Mouse (Mus musculus) hindbrain, embryonic 10.5 days (tissue): ENCODE measurements around the gene Mylk3. TPM values are rescaled to one million over a fixed set of nuclear protein-coding genes. Genes with fewer than 3 reads are reported as not detected.

Experiments used
- DNase-seq: peaks from one replicate; pipeline ENCODE4 v3.0.0-alpha.2; 2017; ENCODE audit warnings: low spot score
- H3K27ac ChIP-seq: fragments of 300-500 bp; sonication (generic); 2 replicates; pipeline ENCODE4 v1.5.1; 2016; ENCODE audit warnings: mild to moderate bottlenecking, moderate library complexity
- H3K27me3 ChIP-seq: fragments of 300-500 bp; sonication (generic); 2 replicates; pipeline ENCODE4 v1.6.1; 2016; ENCODE audit warnings: mild to moderate bottlenecking; ENCODE audit not compliant: poor library complexity, insufficient read depth, severe bottlenecking
- H3K36me3 ChIP-seq: fragments of 300-500 bp; sonication (generic); 2 replicates; pipeline ENCODE4 v1.6.1; 2016; ENCODE audit warnings: mild to moderate bottlenecking, moderate library complexity
- H3K4me1 ChIP-seq: fragments of 300-500 bp; sonication (generic); replicated peaks from 2 replicates; pipeline ENCODE4 v1.6.1; 2016; ENCODE audit warnings: mild to moderate bottlenecking
- H3K4me3 ChIP-seq: fragments of 300-500 bp; sonication (generic); 2 replicates; pipeline ENCODE4 v1.5.1; 2016; ENCODE audit warnings: mild to moderate bottlenecking, moderate library complexity
- H3K9me3 ChIP-seq: fragments of 300-500 bp; sonication (generic); 2 replicates; pipeline ENCODE4 v1.6.1; 2016; ENCODE audit warnings: mild to moderate bottlenecking, moderate library complexity
- WGBS: fragments of 180-500 bp; shearing (Covaris S2); methylation state at CpG from one replicate; pipeline ENCODE4 v1.1.7; 2016; 5-methylcytosine and 5-hydroxymethylcytosine counted together
- polyA plus RNA-seq: library from polyadenylated mRNA; unstranded; fragments of >200 nt; fragmentation: Nextera tagmentation; extraction: Ambion mirVana; gene quantifications from 2 replicates; pipeline ENCODE4 v1.2.1, GENCODE M21; 2016

The Mylk3 gene
- polyA plus RNA-seq, 1 experiment from 2014 or later = 1.2 TPM

GRCm38 (mm10) chr8:85379142-85379781 lies 6.9 kb downstream of the Mylk3 start:
- Histone ChIP-seq H3K27me3 (no peaks in the 10 kb centered on the region), H3K36me3 (no peaks in the 10 kb centered on the region), H3K4me3 (no peak overlapping the region), H3K4me1 (peaks cover 18% of the 10 kb centered on the region; the same call in 1 of the 2 replicates), H3K27ac (no peak overlapping the region), H3K9me3 (no peaks in the 10 kb centered on the region)
- 30% methylated on average over 2 of the region's 2 CpGs for WGBS
- DNase-seq = peak; percentile 6

GRCm38 (mm10) chr8:85376516-85376915 lies 9.6 kb downstream of the Mylk3 start:
- no peak for DNase-seq
- H3K27me3 ChIP-seq = no peaks in the 10 kb centered on the region
- H3K36me3 ChIP-seq = no peaks in the 10 kb centered on the region
- no peak overlapping the region for H3K27ac ChIP-seq
- peaks cover 18% of the 10 kb centered on the region; the same call in 1 of the 2 replicates for H3K4me1 ChIP-seq
- 68% methylated on average over 3 of the region's 3 CpGs for WGBS
- no peak overlapping the region for H3K4me3 ChIP-seq
- no peaks in the 10 kb centered on the region for H3K9me3 ChIP-seq

GRCm38 (mm10) chr8:85374286-85374685 lies 11.9 kb downstream of the Mylk3 start:
- Histone ChIP-seq H3K9me3 (no peaks in the 10 kb centered on the region), H3K27ac (no peak overlapping the region), H3K27me3 (no peaks in the 10 kb centered on the region), H3K4me1 (peaks cover 4% of the 10 kb centered on the region; the same call in 1 of the 2 replicates), H3K4me3 (no peak overlapping the region), H3K36me3 (no peaks in the 10 kb centered on the region)
- no peak for DNase-seq
- WGBS = 66% methylated on average over 4 of the region's 4 CpGs

GRCm38 (mm10) chr8:85373435-85374039 lies 12.6 kb downstream of the Mylk3 start:
- H3K27ac ChIP-seq = no peak overlapping the region
- no peaks in the 10 kb centered on the region for H3K36me3 ChIP-seq
- H3K27me3 ChIP-seq = no peaks in the 10 kb centered on the region
- H3K9me3 ChIP-seq = no peaks in the 10 kb centered on the region
- WGBS = 79% methylated on average over 5 of the region's 5 CpGs
- H3K4me1 ChIP-seq = no peaks in the 10 kb centered on the region
- DNase-seq = no peak
- H3K4me3 ChIP-seq = no peak overlapping the region

GRCm38 (mm10) chr8:85372465-85372839 lies 13.7 kb downstream of the Mylk3 start:
- DNase-seq = no peak
- WGBS = 90% methylated on average over 1 of the region's 1 CpGs

GRCm38 (mm10) chr8:85371736-85372464 lies 14.2 kb downstream of the Mylk3 start:
- WGBS = 78% methylated on average over 5 of the region's 5 CpGs
- Histone ChIP-seq H3K27ac (no peak overlapping the region), H3K4me3 (no peak overlapping the region), H3K27me3 (no peaks in the 10 kb centered on the region), H3K4me1 (no peaks in the 10 kb centered on the region), H3K9me3 (no peaks in the 10 kb centered on the region), H3K36me3 (no peaks in the 10 kb centered on the region)
- DNase-seq = no peak

More at GRCm38 (mm10) chr8:85372465-85372839, 13.7 kb downstream of the Mylk3 start:
- Histone ChIP-seq H3K4me3 (no peak overlapping the region), H3K27me3 (no peaks in the 10 kb centered on the region), H3K4me1 (no peaks in the 10 kb centered on the region), H3K9me3 (no peaks in the 10 kb centered on the region), H3K27ac (no peak overlapping the region), H3K36me3 (no peaks in the 10 kb centered on the region)

- peaks cover 11% of the 10 kb centered on the region for H3K4me1 ChIP-seq
- H3K9me3 ChIP-seq = no peaks in the 10 kb centered on the region
- DNase-seq = peak; percentile 23
- H3K4me3 ChIP-seq = no peak overlapping the region
- whole genome bisulfite sequencing = 51% methylated on average over 6 of the region's 6 CpGs
- H3K27ac ChIP-seq = peak overlapping the region; percentile 77
- no peaks in the 10 kb centered on the region for H3K36me3 ChIP-seq
- no peaks in the 10 kb centered on the region for H3K27me3 ChIP-seq
Measured at GRCm38 (mm10) chr8:85365176-85365575, 21.0 kb downstream of the Mylk3 start.

- 86% methylated on average over 11 of the region's 11 CpGs for WGBS
- Histone ChIP-seq H3K36me3 (no peaks in the 10 kb centered on the region), H3K27ac (peak overlapping the region; percentile 77), H3K9me3 (no peaks in the 10 kb centered on the region), H3K4me3 (no peak overlapping the region), H3K27me3 (no peaks in the 10 kb centered on the region), H3K4me1 (peaks cover 11% of the 10 kb centered on the region)
- DNase-seq = no peak
Measured at GRCm38 (mm10) chr8:85364628-85365027, 21.5 kb downstream of the Mylk3 start.

- Histone ChIP-seq H3K27me3 (no peaks in the 10 kb centered on the region), H3K27ac (no peak overlapping the region), H3K4me1 (peaks cover 11% of the 10 kb centered on the region), H3K9me3 (no peaks in the 10 kb centered on the region), H3K4me3 (no peak overlapping the region), H3K36me3 (no peaks in the 10 kb centered on the region)
- DNase-seq = no peak
- 84% methylated on average over 6 of the region's 6 CpGs for WGBS
Measured at GRCm38 (mm10) chr8:85363406-85363805, 22.7 kb downstream of the Mylk3 start.

GRCm38 (mm10) chr8:85362211-85362610 lies 23.9 kb downstream of the Mylk3 start:
- no peak for DNase-seq
- H3K27ac ChIP-seq = no peak overlapping the region
- WGBS = 79% methylated on average over 4 of the region's 4 CpGs

GRCm38 (mm10) chr8:85353287-85353686 lies 32.9 kb downstream of the Mylk3 start:
- no peak overlapping the region for H3K27ac ChIP-seq
- WGBS = 81% methylated on average over 4 of the region's 4 CpGs
- H3K9me3 ChIP-seq = no peaks in the 10 kb centered on the region
- no peak for DNase-seq
- H3K36me3 ChIP-seq = no peaks in the 10 kb centered on the region
- no peaks in the 10 kb centered on the region for H3K4me1 ChIP-seq
- H3K27me3 ChIP-seq = no peaks in the 10 kb centered on the region
- no peak overlapping the region for H3K4me3 ChIP-seq

More at GRCm38 (mm10) chr8:85362211-85362610, 23.9 kb downstream of the Mylk3 start:
- Histone ChIP-seq H3K4me1 (peaks cover 11% of the 10 kb centered on the region), H3K27me3 (no peaks in the 10 kb centered on the region), H3K9me3 (no peaks in the 10 kb centered on the region), H3K36me3 (no peaks in the 10 kb centered on the region), H3K4me3 (no peak overlapping the region)

- Histone ChIP-seq H3K4me3 (no peak overlapping the region), H3K27me3 (no peaks in the 10 kb centered on the region), H3K36me3 (no peaks in the 10 kb centered on the region), H3K9me3 (no peaks in the 10 kb centered on the region), H3K4me1 (peaks cover 7% of the 10 kb centered on the region; the same call in 1 of the 2 replicates), H3K27ac (no peak overlapping the region)
- WGBS = 73% methylated on average over 5 of the region's 5 CpGs
- DNase-seq = peak; percentile 3
Measured at GRCm38 (mm10) chr8:85339871-85340573, 46.1 kb downstream of the Mylk3 start.
